Mouse (Mus musculus): ENCODE data around the gene Mapkapk2.

The Mapkapk2 gene

GRCm38 (mm10) chr1:131021438-131021837, 76.2 kb downstream of the Mapkapk2 start:
- in situ Hi-C loops (cut with MseI, MboI) = no loop called here

DNA sequence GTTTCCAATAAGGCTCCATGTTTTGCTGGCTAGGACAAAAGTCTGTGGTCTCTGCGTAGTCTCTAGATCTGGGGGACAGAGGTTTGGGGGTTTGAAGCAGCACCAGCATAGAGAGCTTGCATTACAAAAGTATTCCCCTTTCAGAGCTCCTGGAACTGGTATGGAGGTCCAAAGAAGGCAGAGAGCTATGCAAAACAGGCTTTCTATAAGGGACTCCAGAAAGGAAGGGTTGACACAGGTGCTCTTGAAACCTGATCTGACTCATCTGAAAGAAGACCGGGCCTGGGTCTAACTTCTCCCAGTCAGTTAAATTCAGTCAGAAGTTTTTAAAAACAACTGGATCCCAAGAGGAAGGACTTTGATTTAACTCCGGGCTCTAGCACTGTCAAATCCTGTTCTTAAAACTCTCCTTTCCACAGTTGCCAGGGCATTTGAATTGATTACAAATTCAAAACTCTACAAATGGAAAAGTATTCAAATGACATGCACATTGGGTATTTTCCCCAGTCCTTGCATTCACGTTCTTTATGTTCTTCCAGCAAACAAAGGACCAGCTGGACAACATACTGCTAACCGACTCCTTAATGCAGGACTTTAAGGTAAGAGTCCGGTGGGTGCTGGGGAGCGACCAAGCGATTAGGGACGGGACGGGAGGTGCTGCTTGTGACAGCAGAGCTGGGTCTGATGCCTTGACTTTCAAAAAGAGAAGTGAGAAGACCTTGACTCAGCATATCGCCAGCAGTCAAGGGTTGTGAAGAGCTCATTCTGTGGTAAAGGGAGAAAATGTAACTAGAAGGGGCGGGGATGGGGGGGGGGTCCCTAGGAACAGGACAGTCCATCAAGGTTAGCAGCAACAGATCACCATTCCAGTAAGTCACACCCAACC, 77.0 kb downstream of the Mapkapk2 start:
- in situ Hi-C loops (cut with MseI, MboI) = no loop called here

DNA sequence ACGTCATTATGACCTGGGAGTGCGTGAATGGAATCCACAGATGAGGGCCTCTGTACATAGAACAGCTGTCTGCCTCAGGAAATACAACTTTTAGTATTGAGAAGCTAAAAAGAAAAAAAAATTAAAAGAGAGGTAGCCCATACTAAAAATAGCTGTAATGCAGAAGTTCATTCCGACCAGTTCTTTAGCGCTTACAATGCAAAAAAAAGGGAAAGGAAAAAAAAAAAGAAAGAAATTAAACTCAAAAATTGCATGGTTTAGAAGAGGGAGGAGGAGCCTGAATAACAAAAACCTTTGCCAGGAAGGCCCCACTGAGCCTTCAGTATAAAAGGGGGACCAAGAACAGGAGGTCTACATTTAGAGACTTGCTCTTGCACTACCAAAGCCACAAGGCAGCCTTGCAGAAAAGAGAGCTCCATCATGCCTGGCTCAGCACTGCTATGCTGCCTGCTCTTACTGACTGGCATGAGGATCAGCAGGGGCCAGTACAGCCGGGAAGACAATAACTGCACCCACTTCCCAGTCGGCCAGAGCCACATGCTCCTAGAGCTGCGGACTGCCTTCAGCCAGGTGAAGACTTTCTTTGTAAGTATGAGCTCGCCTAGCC, 78.0 kb downstream of the Mapkapk2 start, which contains the start of gene Il10:
Gene Il10, plus strand, starts transcription at position 354 of the 607 bp plus-strand sequence.
- in situ Hi-C loops (cut with MseI, MboI) = no loop called here

DNA sequence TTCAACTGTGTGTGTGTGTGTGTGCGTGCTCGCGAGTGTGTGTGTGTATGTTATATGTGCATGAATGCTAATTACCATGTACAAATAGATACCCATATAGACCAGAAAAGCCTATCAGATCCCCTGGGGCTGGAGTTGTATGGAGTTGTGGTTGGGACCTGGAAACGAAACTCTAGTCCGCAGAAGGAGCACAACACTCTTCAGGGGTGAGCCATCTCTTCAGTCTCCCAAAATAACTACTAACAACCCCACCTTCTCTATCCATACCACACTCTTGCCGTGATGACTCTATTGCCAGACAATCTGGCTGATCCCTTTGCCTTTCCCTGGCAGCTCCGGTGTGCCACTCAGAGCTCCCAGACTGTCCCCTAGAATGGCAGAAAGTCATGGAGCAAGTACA, 81.7 kb downstream of the Mapkapk2 start:
- in situ Hi-C loops (cut with MseI, MboI) = no loop called here

- in situ Hi-C loops (cut with MseI, MboI) = no loop called here
These were observed 82.3 kb downstream of the Mapkapk2 start for GRCm38 (mm10) chr1:131015281-131015680.

GRCm38 (mm10) chr1:131013926-131014325, 83.7 kb downstream of the Mapkapk2 start:
- in situ Hi-C loops (cut with MseI, MboI) = no loop called here

DNA sequence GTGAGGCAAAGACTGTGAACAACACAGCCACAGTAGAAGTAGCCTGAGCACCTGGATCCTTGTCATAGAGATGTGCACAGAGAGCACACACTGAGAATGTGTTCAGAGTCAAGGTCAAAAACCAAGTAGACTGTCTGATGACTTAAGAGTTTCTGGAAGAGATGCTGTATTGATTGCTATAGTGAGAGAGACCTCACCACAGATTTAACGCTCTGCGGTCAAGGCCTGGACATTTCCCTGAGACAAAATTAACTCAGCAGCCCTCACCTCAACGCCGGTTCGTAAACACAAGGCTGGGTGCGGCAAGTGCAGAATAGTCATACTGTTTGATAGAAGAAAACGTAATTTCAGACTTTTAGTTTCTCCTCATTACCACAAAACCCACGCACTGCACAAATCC, 85.1 kb downstream of the Mapkapk2 start:
- in situ Hi-C loops (cut with MseI, MboI) = no loop called here

DNA sequence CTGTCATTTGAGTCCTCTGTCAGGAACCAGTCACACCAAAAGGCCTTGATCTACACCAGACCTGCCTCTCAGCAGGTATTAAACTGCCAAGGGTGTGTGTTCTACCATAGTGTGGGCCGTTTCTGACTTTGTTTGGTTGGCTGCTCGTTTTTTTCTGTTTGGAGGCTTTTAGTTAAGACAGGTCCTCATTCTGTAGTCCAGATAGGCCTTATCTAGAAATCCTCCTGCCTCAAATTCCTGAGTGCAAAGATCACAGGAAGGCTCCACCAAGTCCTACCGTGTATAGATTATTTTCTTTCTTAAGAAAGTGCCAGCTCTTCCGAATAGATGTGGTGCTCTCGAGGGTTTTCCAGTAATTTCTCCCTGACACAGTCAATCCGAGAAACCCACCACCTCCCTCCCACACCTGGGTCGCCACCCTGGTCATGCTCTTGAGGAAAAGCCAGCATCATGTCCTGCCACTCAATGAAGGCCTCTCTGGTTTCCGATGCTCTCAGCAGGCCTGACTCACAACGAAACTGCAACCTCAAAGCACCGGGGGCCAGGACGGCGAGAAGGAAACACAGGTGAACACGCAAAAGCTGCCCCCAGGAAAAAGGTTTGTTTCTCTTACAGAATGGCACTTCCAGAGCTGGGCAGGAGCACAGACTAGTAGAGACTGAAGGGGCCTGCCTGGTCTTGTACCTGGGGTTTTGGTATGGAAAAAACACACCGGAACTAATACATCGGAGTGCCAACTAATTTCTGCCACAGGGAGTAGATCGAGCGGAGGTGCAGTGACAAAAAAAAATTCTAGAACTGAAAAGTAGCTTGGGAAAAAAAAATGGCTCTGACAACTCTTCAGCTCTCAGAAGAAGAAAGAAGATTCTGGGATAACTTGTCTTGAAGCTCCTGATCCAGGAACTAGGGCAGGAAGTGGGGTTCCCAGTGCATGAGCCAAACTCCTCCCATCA, 87.1 kb downstream of the Mapkapk2 start:
- in situ Hi-C loops (cut with MseI, MboI) = no loop called here

GRCm38 (mm10) chr1:131006069-131006468, 91.6 kb downstream of the Mapkapk2 start:
- in situ Hi-C loops (cut with MseI, MboI) = no loop called here
